Mouse (Mus musculus) T-cell, adult 66 days (primary cell): Measurements from ENCODE around the gene Tep1. TPM values are rescaled to one million over a fixed set of nuclear protein-coding genes. Genes with fewer than 3 reads are reported as not detected.

Experiments used
- total RNA-seq, 2 experiments: library from RNA; stranded (reverse); gene quantifications; 3 replicates in 1 of 2; 4 replicates in 1 of 2; pipeline ENCODE4 v1.2.4; 2023

Tep1 gene
- 10 to 100 TPM; 40.3 to 43.6 TPM for total RNA-seq

DNA sequence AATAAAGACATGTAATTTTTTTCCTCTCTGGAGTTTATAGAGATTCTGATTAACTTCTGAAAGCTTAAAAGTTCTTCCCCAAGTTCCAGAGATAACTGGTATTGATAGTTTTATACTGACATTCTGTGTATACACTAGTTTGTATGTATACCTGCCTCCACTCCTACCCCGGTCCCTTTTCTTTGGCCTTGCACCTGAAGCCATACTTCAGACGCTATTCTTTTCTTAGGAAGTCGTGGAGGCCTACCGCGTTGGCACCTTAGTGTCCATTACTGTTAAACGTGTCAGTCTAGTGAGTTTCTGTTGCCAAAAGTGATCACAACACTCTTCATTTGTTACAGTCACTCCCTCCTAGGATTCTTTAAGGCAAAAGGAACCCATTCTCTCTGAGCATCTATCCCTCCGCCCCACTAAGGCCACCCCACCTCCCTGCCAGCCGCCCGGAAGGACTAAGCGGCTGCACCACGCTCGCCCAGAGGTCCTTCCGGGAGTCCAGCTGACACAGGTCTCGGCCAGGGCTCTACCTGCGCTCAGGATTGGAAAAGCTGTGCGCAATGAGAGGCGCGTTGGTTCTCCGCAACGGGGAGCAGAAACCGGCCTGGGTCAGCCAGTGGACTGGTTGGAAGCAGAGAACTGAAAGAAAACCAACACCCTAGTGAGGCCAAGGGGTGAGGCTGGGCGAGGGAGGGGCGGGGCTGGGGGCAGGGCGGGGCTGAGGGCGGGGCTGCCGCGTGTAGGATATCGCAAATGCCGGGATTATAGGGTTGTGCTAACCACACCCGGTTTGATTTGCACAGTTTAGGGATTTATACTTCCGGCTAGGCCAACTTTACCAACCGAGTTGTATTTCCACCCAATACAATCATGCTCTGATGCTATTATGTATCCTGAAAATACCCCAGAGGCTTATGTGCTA lies at the start of gene Tep1:
Gene Tep1, minus strand, starts transcription at position 672 of the 916 bp plus-strand sequence.

GRCm38 (mm10) chr14:50897374-50897765 lies 27.0 kb upstream of the Tep1 start, which contains the start of gene Klhl33:
Gene Klhl33, minus strand, starts transcription at chr14:50897507.

GRCm38 (mm10) chr14:50807487-50808072 lies 62.8 kb downstream of the Tep1 start, which contains the start of the genes Ccnb1ip1 and Parp2:
Gene Ccnb1ip1, minus strand, starts transcription at chr14:50807732.
Gene Parp2, plus strand, starts transcription at chr14:50807841.

GRCm38 (mm10) chr14:50785251-50785637 lies 85.1 kb downstream of the Tep1 start, which contains the start of gene Ttc5:
Gene Ttc5, minus strand, starts transcription at chr14:50785519.

Other genes starting within 250 kb of the Tep1 start
- gene Olfr745, start 231.2 kb downstream of the Tep1 start, total RNA-seq, result not detected
- not detected for gene Olfr746, start 223.5 kb downstream of the Tep1 start, total RNA-seq
- not detected for gene Olfr747, start 177.4 kb downstream of the Tep1 start, total RNA-seq
- gene Olfr748, start 163.2 kb downstream of the Tep1 start, total RNA-seq, result not detected
- gene Olfr749, start 125.5 kb downstream of the Tep1 start, total RNA-seq, result not detected
- gene Ttc5, start 85.0 kb downstream of the Tep1 start, total RNA-seq, result 10 to 100 TPM; 79.2 to 79.7 TPM
- gene Ccnb1ip1, start 62.8 kb downstream of the Tep1 start, total RNA-seq, result under 1 TPM in 1 of 2 experiments, not detected in 1; 0.50 TPM
- gene Parp2, start 62.7 kb downstream of the Tep1 start, total RNA-seq, result 10 to 100 TPM; 49.9 to 50.6 TPM
- gene Klhl33, start 26.9 kb upstream of the Tep1 start, total RNA-seq, result not detected
- 10 to 100 TPM; 29.2 to 31.8 TPM for gene Osgep, start 54.3 kb upstream of the Tep1 start, total RNA-seq
- gene Apex1, start 54.4 kb upstream of the Tep1 start, total RNA-seq, result 10 to 100 TPM; 45.3 to 49.3 TPM
- gene Pip4p1, start 60.3 kb upstream of the Tep1 start, total RNA-seq, result 10 to 100 TPM; 72.8 to 86.5 TPM
- 10 to 100 TPM; 14.9 to 29.4 TPM for gene Pnp, start 60.5 kb upstream of the Tep1 start, total RNA-seq
- 10 to 100 TPM in 1 of 2 experiments, 1 to 10 TPM in 1; 9.2 to 28.2 TPM for gene Gm49342, start 74.0 kb upstream of the Tep1 start, total RNA-seq
- gene Pnp2, start 85.4 kb upstream of the Tep1 start, total RNA-seq, result 1 to 10 TPM in 1 of 2 experiments, under 1 TPM in 1; 0.56 to 1.3 TPM
- not detected for gene Rnase10, start 137.2 kb upstream of the Tep1 start, total RNA-seq
- gene Rnase9, start 171.3 kb upstream of the Tep1 start, total RNA-seq, result not detected
- gene Rnase11, start 179.6 kb upstream of the Tep1 start, total RNA-seq, result not detected
- not detected for gene Rnase12, start 187.1 kb upstream of the Tep1 start, total RNA-seq
- not detected for gene Olfr750, start 203.9 kb upstream of the Tep1 start, total RNA-seq
- 1 to 10 TPM in 1 of 2 experiments, under 1 TPM in 1; 0.76 to 1.7 TPM for gene Rnase4, start 220.5 kb upstream of the Tep1 start, total RNA-seq
- gene Ang, start 220.6 kb upstream of the Tep1 start, total RNA-seq, result not detected
- not detected for gene Eddm3b, start 243.9 kb upstream of the Tep1 start, total RNA-seq